Mouse (Mus musculus) kidney, adult 2 months (tissue): ENCODE measurements around the gene Cmtm2a.

Source experiments
- CTCF ChIP-seq: fragments of 200-500 bp; conservative IDR thresholded peaks from 2 replicates; pipeline ENCODE4 v1.5.1; 2011; ENCODE audit warnings: low read depth, mild to moderate bottlenecking, control low read depth, low read length, moderate library complexity, mixed read lengths; ENCODE audit not compliant: insufficient read depth, insufficient read length
- POLR2A ChIP-seq: fragments of 200-500 bp; IDR thresholded peaks from one replicate; pipeline ENCODE4 v1.6.1; 2011; ENCODE audit warnings: low read depth, low read length, control low read depth

- TF ChIP-seq CTCF: no peak
- TF ChIP-seq POLR2A: no peak
Measured at GRCm38 (mm10) chr8:104337890-104338289, 44.9 kb upstream of the Cmtm2a start.
